Mouse (Mus musculus) brown adipose tissue, adult 24 weeks (tissue): ENCODE results near the gene Prkn. TPM values are rescaled to one million over a fixed set of nuclear protein-coding genes. Genes with fewer than 3 reads are reported as not detected.

Source experiments
- H3K27ac ChIP-seq: fragments of 200-500 bp; replicated peaks from 2 replicates; pipeline ENCODE4 v1.5.1; 2012; ENCODE audit warnings: low read depth, mild to moderate bottlenecking, low read length
- H3K4me1 ChIP-seq: fragments of 200-500 bp; 2 replicates; pipeline ENCODE4 v1.6.1; 2012; ENCODE audit warnings: low read length, mixed read lengths; ENCODE audit not compliant: control insufficient read depth, insufficient read depth, insufficient read length
- H3K4me3 ChIP-seq: fragments of 200-500 bp; 2 replicates; pipeline ENCODE4 v1.5.1; 2012; ENCODE audit warnings: low read depth, mild to moderate bottlenecking, low read length, moderate library complexity; ENCODE audit not compliant: insufficient read depth
- polyA plus RNA-seq: library from polyadenylated mRNA; stranded (reverse); fragments of >200 nt; gene quantifications from 2 replicates; pipeline ENCODE4 v1.2.4, GENCODE M21; 2012; ENCODE audit not compliant: missing spikeins, insufficient read depth, insufficient read length

Prkn gene
- polyA plus RNA-seq, 1 experiment = 7.2 TPM

- Histone ChIP-seq H3K27ac (no peak overlapping the region), H3K4me3 (no peak overlapping the region), H3K4me1 (no peaks in the 10 kb centered on the region)
These were observed 890.7 kb downstream of the Prkn start for GRCm38 (mm10) chr17:11730656-11731594.

- no peaks in the 10 kb centered on the region for H3K4me1 ChIP-seq
- no peak overlapping the region for H3K27ac ChIP-seq
- H3K4me3 ChIP-seq = no peak overlapping the region
These were observed 895.1 kb downstream of the Prkn start for GRCm38 (mm10) chr17:11735158-11735877.

- Histone ChIP-seq H3K27ac (no peak overlapping the region), H3K4me3 (no peak overlapping the region), H3K4me1 (no peaks in the 10 kb centered on the region)
These were observed 896.3 kb downstream of the Prkn start for GRCm38 (mm10) chr17:11736531-11736930.

- Histone ChIP-seq H3K4me1 (no peaks in the 10 kb centered on the region), H3K4me3 (no peak overlapping the region), H3K27ac (no peak overlapping the region)
These were observed 897.7 kb downstream of the Prkn start for GRCm38 (mm10) chr17:11737905-11738304.

- Histone ChIP-seq H3K4me3 (no peak overlapping the region), H3K27ac (no peak overlapping the region), H3K4me1 (no peaks in the 10 kb centered on the region)
These were observed 900.5 kb downstream of the Prkn start for GRCm38 (mm10) chr17:11740716-11741115.

GRCm38 (mm10) chr17:11741161-11741560, 901.0 kb downstream of the Prkn start:
- H3K4me3 ChIP-seq = no peak overlapping the region
- H3K27ac ChIP-seq = no peak overlapping the region
- no peaks in the 10 kb centered on the region for H3K4me1 ChIP-seq

GRCm38 (mm10) chr17:11751251-11751650, 911.1 kb downstream of the Prkn start:
- Histone ChIP-seq H3K4me1 (no peaks in the 10 kb centered on the region), H3K4me3 (no peak overlapping the region), H3K27ac (no peak overlapping the region)

GRCm38 (mm10) chr17:11752686-11753085, 912.5 kb downstream of the Prkn start:
- H3K4me1 ChIP-seq = no peaks in the 10 kb centered on the region
- no peak overlapping the region for H3K27ac ChIP-seq
- no peak overlapping the region for H3K4me3 ChIP-seq

- H3K27ac ChIP-seq = no peak overlapping the region
- no peak overlapping the region for H3K4me3 ChIP-seq
- no peaks in the 10 kb centered on the region for H3K4me1 ChIP-seq
These were observed 924.9 kb downstream of the Prkn start for GRCm38 (mm10) chr17:11765117-11765516.

GRCm38 (mm10) chr17:11765581-11765980, 925.4 kb downstream of the Prkn start:
- no peak overlapping the region for H3K4me3 ChIP-seq
- H3K27ac ChIP-seq = no peak overlapping the region
- no peaks in the 10 kb centered on the region for H3K4me1 ChIP-seq

- no peak overlapping the region for H3K27ac ChIP-seq
- no peak overlapping the region for H3K4me3 ChIP-seq
These were observed 927.1 kb downstream of the Prkn start for GRCm38 (mm10) chr17:11767301-11767700.

GRCm38 (mm10) chr17:11768345-11768744, 928.2 kb downstream of the Prkn start:
- H3K4me1 ChIP-seq = no peaks in the 10 kb centered on the region
- H3K4me3 ChIP-seq = no peak overlapping the region
- no peak overlapping the region for H3K27ac ChIP-seq

More at GRCm38 (mm10) chr17:11767301-11767700, 927.1 kb downstream of the Prkn start:
- H3K4me1 ChIP-seq = no peaks in the 10 kb centered on the region

- Histone ChIP-seq H3K4me3 (no peak overlapping the region), H3K4me1 (no peaks in the 10 kb centered on the region), H3K27ac (no peak overlapping the region)
These were observed 928.8 kb downstream of the Prkn start for GRCm38 (mm10) chr17:11768971-11769370.

GRCm38 (mm10) chr17:11769513-11769912, 929.3 kb downstream of the Prkn start:
- no peak overlapping the region for H3K4me3 ChIP-seq
- H3K4me1 ChIP-seq = no peaks in the 10 kb centered on the region
- H3K27ac ChIP-seq = no peak overlapping the region

GRCm38 (mm10) chr17:11779547-11779946, 939.4 kb downstream of the Prkn start:
- no peak overlapping the region for H3K4me3 ChIP-seq
- no peaks in the 10 kb centered on the region for H3K4me1 ChIP-seq
- no peak overlapping the region for H3K27ac ChIP-seq
